Mouse (Mus musculus) v-Abl transformed pro-B cells (cell line): ENCODE results near the gene Gm21637.
"Not testable (repeated sequence)": the region's sequence is repeated elsewhere in the genome, so short reads cannot be mapped to it uniquely, and the experiment has no call there.

ENCODE experiments used
- in situ Hi-C, 2 experiments: fragments of 400-800 bp; cut with MboI; formaldehyde crosslinking; loops; one replicate each; pipeline ENCODE4 v1.15.1; 2025; ENCODE audit not compliant: unreplicated experiment in 2 of 2

Gm21637 gene

DNA sequence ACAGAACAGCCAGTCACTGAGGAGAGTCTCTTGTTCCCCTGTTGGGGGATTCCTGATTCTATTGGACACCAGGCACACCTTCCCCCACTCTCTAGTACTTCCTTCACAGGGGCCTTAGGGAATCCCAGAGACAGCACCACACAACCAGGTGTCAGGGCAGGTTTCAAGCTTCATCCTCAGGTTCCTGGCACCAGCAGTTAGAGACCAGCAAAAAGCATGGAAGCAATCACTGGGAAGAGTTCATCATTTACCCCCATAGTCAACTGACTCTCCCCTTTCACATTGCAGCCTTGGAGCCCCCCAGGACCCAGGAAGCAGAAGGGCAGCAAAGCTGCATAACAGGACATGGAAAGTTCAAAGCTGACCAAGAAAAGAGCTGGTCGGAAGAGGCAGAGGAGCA lies at the start of gene Gm21637:
TSS of gene Gm21637 (plus strand) at position 301 of the 400 bp plus-strand sequence.
- in situ Hi-C loops, result not testable (repeated sequence)
